Mouse (Mus musculus): ENCODE measurements around the gene Slc12a8. TPM values are rescaled to one million over a fixed set of nuclear protein-coding genes. Genes with fewer than 3 reads are reported as not detected.

The Slc12a8 gene
- polyA plus RNA-seq, 2 experiments: 0.06 TPM; not detected in 1

- H3K4me3 ChIP-seq (ENCODE audit: insufficient read depth in 1 of 2, low read depth in 2 of 2, low read length in 2 of 2): no peak overlapping the region
- no peaks in the 10 kb centered on the region for H3K27me3 ChIP-seq (ENCODE audit: control insufficient read depth, insufficient read depth, low read length)
- ATAC-seq (ENCODE audit: insufficient read depth) (no peak), DNase-seq (ENCODE audit: low read depth in 3 of 3, low spot score in 3 of 3) (no peak)
- WGBS (ENCODE audit: insufficient replicate concordance): 37% methylated on average over 9 of the region's 9 CpGs
- no peak overlapping the region for H3K4me2 ChIP-seq (ENCODE audit: low read depth)
- H3K27ac ChIP-seq: no peak overlapping the region
- no peaks in the 10 kb centered on the region for H3K36me3 ChIP-seq (replicated peaks; ENCODE audit: control insufficient read depth, insufficient read depth, low read depth)
- no peak overlapping the region for H3K9ac ChIP-seq (replicated peaks)
- no peaks in the 10 kb centered on the region for H3K4me1 ChIP-seq (replicated peaks; ENCODE audit: control insufficient read depth in 2 of 2, insufficient read depth in 2 of 2, low read length in 1 of 2)
- no peaks in the 10 kb centered on the region for H3K9me3 ChIP-seq (ENCODE audit: control insufficient read depth, low read length)
- TF ChIP-seq EP300 (IDR thresholded peaks at IDR 0.05; ENCODE audit: low read depth) (no peak), CTCF (IDR thresholded peaks at IDR 0.05; ENCODE audit: low read depth) (no peak)
Measured at GRCm38 (mm10) chr16:33605647-33606596, 88.8 kb downstream of the Slc12a8 start.

GRCm38 (mm10) chr16:33606691-33607532, 89.8 kb downstream of the Slc12a8 start:
- Histone ChIP-seq H3K36me3 (replicated peaks; ENCODE audit: control insufficient read depth, insufficient read depth, low read depth) (no peaks in the 10 kb centered on the region), H3K9me3 (ENCODE audit: control insufficient read depth, low read length) (no peaks in the 10 kb centered on the region), H3K4me2 (ENCODE audit: low read depth) (no peak overlapping the region), H3K4me3 (ENCODE audit: insufficient read depth in 1 of 2, low read depth in 2 of 2, low read length in 2 of 2) (no peak overlapping the region), H3K4me1 (replicated peaks; ENCODE audit: control insufficient read depth in 2 of 2, insufficient read depth in 2 of 2, low read length in 1 of 2) (no peaks in the 10 kb centered on the region), H3K27me3 (ENCODE audit: control insufficient read depth, insufficient read depth, low read length) (no peaks in the 10 kb centered on the region), H3K9ac (replicated peaks) (no peak overlapping the region), H3K27ac (no peak overlapping the region)
- no peak for TF ChIP-seq CTCF (IDR thresholded peaks at IDR 0.05; ENCODE audit: low read depth)
- ATAC-seq (ENCODE audit: insufficient read depth): no peak
- DNase-seq (ENCODE audit: low read depth in 3 of 3, low spot score in 3 of 3): no peak
- WGBS (ENCODE audit: insufficient replicate concordance): 42% methylated on average over 8 of the region's 8 CpGs

- ATAC-seq (ENCODE audit: insufficient read depth) (no peak), DNase-seq (ENCODE audit: low read depth in 3 of 3, low spot score in 3 of 3) (no peak)
- H3K27me3 ChIP-seq (ENCODE audit: control insufficient read depth, insufficient read depth, low read length): no peaks in the 10 kb centered on the region
- H3K9me3 ChIP-seq (ENCODE audit: control insufficient read depth, low read length): no peaks in the 10 kb centered on the region
- WGBS (ENCODE audit: insufficient replicate concordance): 22% methylated on average over 2 of the region's 2 CpGs
- TF ChIP-seq EP300 (IDR thresholded peaks at IDR 0.05; ENCODE audit: low read depth): no peak
- TF ChIP-seq CTCF (IDR thresholded peaks at IDR 0.05; ENCODE audit: low read depth): no peak
- no peak overlapping the region for H3K4me2 ChIP-seq (ENCODE audit: low read depth)
- no peak overlapping the region for H3K9ac ChIP-seq (replicated peaks)
- no peak overlapping the region for H3K4me3 ChIP-seq (ENCODE audit: insufficient read depth in 1 of 2, low read depth in 2 of 2, low read length in 2 of 2)
- no peaks in the 10 kb centered on the region for H3K4me1 ChIP-seq (replicated peaks; ENCODE audit: control insufficient read depth in 2 of 2, insufficient read depth in 2 of 2, low read length in 1 of 2)
- H3K36me3 ChIP-seq (replicated peaks; ENCODE audit: control insufficient read depth, insufficient read depth, low read depth): no peaks in the 10 kb centered on the region
- H3K27ac ChIP-seq: no peak overlapping the region
Measured at GRCm38 (mm10) chr16:33609554-33609953, 92.4 kb downstream of the Slc12a8 start.

- TF ChIP-seq CTCF (IDR thresholded peaks at IDR 0.05; ENCODE audit: low read depth): no peak
- no peak for TF ChIP-seq EP300 (IDR thresholded peaks at IDR 0.05; ENCODE audit: low read depth)
Measured at GRCm38 (mm10) chr16:33610466-33610865, 93.3 kb downstream of the Slc12a8 start.

GRCm38 (mm10) chr16:33611291-33611690, 94.2 kb downstream of the Slc12a8 start:
- Histone ChIP-seq H3K4me3 (ENCODE audit: insufficient read depth in 1 of 2, low read depth in 2 of 2, low read length in 2 of 2) (no peak overlapping the region), H3K9ac (replicated peaks) (no peak overlapping the region), H3K27me3 (ENCODE audit: control insufficient read depth, insufficient read depth, low read length) (no peaks in the 10 kb centered on the region), H3K36me3 (replicated peaks; ENCODE audit: control insufficient read depth, insufficient read depth, low read depth) (no peaks in the 10 kb centered on the region), H3K9me3 (ENCODE audit: control insufficient read depth, low read length) (no peaks in the 10 kb centered on the region), H3K4me2 (ENCODE audit: low read depth) (no peak overlapping the region), H3K4me1 (replicated peaks; ENCODE audit: control insufficient read depth in 2 of 2, insufficient read depth in 2 of 2, low read length in 1 of 2) (no peaks in the 10 kb centered on the region), H3K27ac (no peak overlapping the region)
- no peak for ATAC-seq (ENCODE audit: insufficient read depth)
- no peak for DNase-seq (ENCODE audit: low read depth in 3 of 3, low spot score in 3 of 3)
- 64% methylated on average over 8 of the region's 8 CpGs for WGBS (ENCODE audit: insufficient replicate concordance)
- TF ChIP-seq EP300 (IDR thresholded peaks at IDR 0.05; ENCODE audit: low read depth) (no peak), CTCF (IDR thresholded peaks at IDR 0.05; ENCODE audit: low read depth) (no peak)

More at GRCm38 (mm10) chr16:33610466-33610865, 93.3 kb downstream of the Slc12a8 start:
- ATAC-seq (ENCODE audit: insufficient read depth): no peak
- no peaks in the 10 kb centered on the region for H3K27me3 ChIP-seq (ENCODE audit: control insufficient read depth, insufficient read depth, low read length)
- 67% methylated on average over 7 of the region's 7 CpGs for WGBS (ENCODE audit: insufficient replicate concordance)
- no peak overlapping the region for H3K9ac ChIP-seq (replicated peaks)
- no peak overlapping the region for H3K4me2 ChIP-seq (ENCODE audit: low read depth)
- H3K4me3 ChIP-seq (ENCODE audit: insufficient read depth in 1 of 2, low read depth in 2 of 2, low read length in 2 of 2): no peak overlapping the region
- DNase-seq (ENCODE audit: low read depth in 3 of 3, low spot score in 3 of 3): no peak
- H3K27ac ChIP-seq: no peak overlapping the region
- H3K36me3 ChIP-seq (replicated peaks; ENCODE audit: control insufficient read depth, insufficient read depth, low read depth): no peaks in the 10 kb centered on the region
- H3K9me3 ChIP-seq (ENCODE audit: control insufficient read depth, low read length): no peaks in the 10 kb centered on the region
- no peaks in the 10 kb centered on the region for H3K4me1 ChIP-seq (replicated peaks; ENCODE audit: control insufficient read depth in 2 of 2, insufficient read depth in 2 of 2, low read length in 1 of 2)
